Mouse (Mus musculus) liver, embryonic 12.5 days (tissue): ENCODE data around the gene Cd209a. TPM values are rescaled to one million over a fixed set of nuclear protein-coding genes. Genes with fewer than 3 reads are reported as not detected.

Source experiments
- ATAC-seq: fragments of 200-750 bp; cut with Nextera tagmentation; 2 replicates; pipeline ENCODE4 v1.8.0; 2017; ENCODE audit warnings: moderate number of reproducible peaks, mild to moderate bottlenecking, moderate library complexity
- H3K27ac ChIP-seq: fragments of 300-500 bp; sonication (generic); 2 replicates; pipeline ENCODE4 v1.5.1; 2016; ENCODE audit warnings: mild to moderate bottlenecking
- H3K27me3 ChIP-seq: fragments of 300-500 bp; sonication (generic); replicated peaks from 2 replicates; pipeline ENCODE4 v1.6.1; 2016; ENCODE audit warnings: mild to moderate bottlenecking, moderate library complexity
- H3K36me3 ChIP-seq: fragments of 300-500 bp; sonication (generic); 2 replicates; pipeline ENCODE4 v1.6.1; 2016; ENCODE audit warnings: mild to moderate bottlenecking, moderate library complexity
- H3K4me1 ChIP-seq: fragments of 300-500 bp; sonication (generic); 2 replicates; pipeline ENCODE4 v1.6.1; 2016
- H3K4me2 ChIP-seq: fragments of 300-500 bp; sonication (generic); 2 replicates; pipeline ENCODE4 v1.6.1; 2016; ENCODE audit warnings: mild to moderate bottlenecking, moderate library complexity
- H3K4me3 ChIP-seq: fragments of 300-500 bp; sonication (generic); 2 replicates; pipeline ENCODE4 v1.5.1; 2016; ENCODE audit warnings: mild to moderate bottlenecking, moderate library complexity
- H3K9ac ChIP-seq: fragments of 300-500 bp; sonication (generic); 2 replicates; pipeline ENCODE4 v1.6.1; 2016; ENCODE audit warnings: mild to moderate bottlenecking, moderate library complexity
- H3K9me3 ChIP-seq: fragments of 300-500 bp; sonication (generic); replicated peaks from 2 replicates; pipeline ENCODE4 v1.6.1; 2016; ENCODE audit warnings: mild to moderate bottlenecking, moderate library complexity
- WGBS: fragments of 180-500 bp; shearing (Covaris S2); methylation state at CpG from one replicate; pipeline ENCODE4 v1.1.7; 2016; ENCODE audit not compliant: insufficient replicate concordance; 5-methylcytosine and 5-hydroxymethylcytosine counted together
- microRNA-seq: library from miRNA; unstranded; fragments of <30 nt; microRNA quantifications from one replicate; pipeline ENCODE4, GENCODE M21; 2017
- polyA plus RNA-seq: library from polyadenylated mRNA; unstranded; fragments of >200 nt; fragmentation: Nextera tagmentation; extraction: Ambion mirVana; gene quantifications from 2 replicates; pipeline ENCODE4 v1.2.1, GENCODE M21; 2016

Gene Cd209a
- polyA plus RNA-seq, 1 experiment from 2014 or later = 0.24 TPM

DNA sequence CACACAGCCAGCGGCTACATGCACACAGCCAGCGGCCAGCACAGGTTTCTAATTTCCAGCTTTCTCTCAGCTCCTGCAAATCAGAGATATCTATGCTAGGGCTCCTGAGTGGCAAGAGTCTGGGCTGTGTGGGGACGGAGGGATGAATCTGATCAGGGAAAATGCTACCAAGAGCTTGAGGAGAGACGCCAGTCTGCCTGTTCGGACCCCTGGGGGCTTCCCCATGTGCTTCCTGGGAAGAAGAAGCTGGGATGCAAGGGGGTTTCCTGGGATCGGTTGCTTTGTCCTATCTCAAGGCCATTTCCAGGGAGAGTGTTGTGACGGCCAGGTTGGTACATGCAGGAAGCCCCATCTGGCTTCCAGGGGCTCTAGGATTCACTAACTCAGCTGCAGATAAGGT is 41.2 kb downstream of the Cd209a start:
- H3K4me2 ChIP-seq = no peak overlapping the region
- H3K9ac ChIP-seq = no peak overlapping the region
- H3K27me3 ChIP-seq = no peaks in the 10 kb centered on the region
- peaks cover 15% of the 10 kb centered on the region; the same call in 1 of the 2 replicates for H3K4me1 ChIP-seq
- WGBS = 57% methylated on average over 7 of the region's 7 CpGs
- ATAC-seq = no peak
- H3K4me3 ChIP-seq = no peak overlapping the region
- no peaks in the 10 kb centered on the region for H3K9me3 ChIP-seq
- H3K27ac ChIP-seq = no peak overlapping the region
- H3K36me3 ChIP-seq = no peaks in the 10 kb centered on the region

- WGBS = 43% methylated on average over 4 of the region's 4 CpGs
Measured at GRCm38 (mm10) chr8:3705711-3706110, 43.1 kb downstream of the Cd209a start.

DNA sequence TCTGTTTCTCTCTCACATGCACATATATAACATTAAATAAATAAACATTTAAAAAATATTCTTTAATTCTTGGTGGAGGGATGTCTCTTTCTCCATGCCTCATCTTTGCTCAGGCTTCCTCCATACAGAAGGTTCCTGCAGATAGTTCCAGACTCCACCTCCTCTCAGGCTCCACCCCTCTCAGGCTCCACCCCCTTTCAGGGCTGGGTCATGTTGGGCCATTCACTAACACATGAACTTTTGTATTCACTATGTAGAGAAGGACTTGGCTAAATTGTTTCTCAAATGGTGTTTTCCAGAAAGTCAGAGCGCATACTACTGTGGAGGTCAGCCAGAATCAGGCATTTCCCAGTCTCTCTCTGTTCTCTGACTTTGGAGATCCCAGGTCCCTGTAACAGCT is 47.3 kb downstream of the Cd209a start:
- ATAC-seq = peak; percentile 57; the same call in 1 of the 2 replicates
- Histone ChIP-seq H3K27me3 (no peaks in the 10 kb centered on the region), H3K36me3 (no peaks in the 10 kb centered on the region), H3K9ac (no peak overlapping the region), H3K4me1 (peaks cover 5% of the 10 kb centered on the region; the same call in 1 of the 2 replicates), H3K4me3 (no peak overlapping the region), H3K9me3 (no peaks in the 10 kb centered on the region), H3K4me2 (no peak overlapping the region), H3K27ac (no peak overlapping the region)
- WGBS = 86% methylated on average over 1 of the region's 1 CpGs

More at GRCm38 (mm10) chr8:3705711-3706110, 43.1 kb downstream of the Cd209a start:
- Histone ChIP-seq H3K27me3 (no peaks in the 10 kb centered on the region), H3K4me1 (peaks cover 13% of the 10 kb centered on the region; the same call in 1 of the 2 replicates), H3K9me3 (no peaks in the 10 kb centered on the region), H3K4me3 (no peak overlapping the region), H3K27ac (no peak overlapping the region), H3K9ac (no peak overlapping the region), H3K4me2 (no peak overlapping the region), H3K36me3 (no peaks in the 10 kb centered on the region)
- ATAC-seq = no peak

DNA sequence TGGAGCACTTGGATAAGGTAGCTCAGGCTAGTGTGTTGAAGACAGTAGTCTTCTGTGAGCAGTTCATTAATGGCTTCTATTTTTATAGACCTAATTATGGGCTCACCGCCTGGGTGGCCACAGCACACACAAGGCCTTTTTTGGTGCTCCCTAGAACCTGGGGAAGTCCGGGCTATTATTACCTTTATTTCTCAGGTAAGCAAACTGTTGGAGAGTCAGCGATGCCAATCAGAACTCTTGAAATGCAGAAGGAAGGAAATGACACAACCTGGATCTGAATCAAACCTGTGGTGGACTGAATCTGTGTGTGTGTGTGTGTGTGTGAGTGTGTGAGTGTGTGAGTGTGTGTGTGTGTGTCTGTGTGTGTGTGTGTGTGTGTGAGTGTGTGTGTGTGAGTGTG is 54.7 kb downstream of the Cd209a start, which contains the start of gene Fcer2a:
Gene Fcer2a (minus strand): TSS at position 55 of the 400 bp plus-strand sequence.
- Histone ChIP-seq H3K9me3 (no peaks in the 10 kb centered on the region), H3K36me3 (no peaks in the 10 kb centered on the region), H3K9ac (no peak within 1 kb of the TSS), H3K27me3 (0 out of 2 replicates have a peak, but pooled peaks cover 12% of the 10 kb centered on the region), H3K4me1 (no peaks in the 10 kb centered on the region), H3K4me3 (no peak within 1 kb of the TSS), H3K4me2 (no peak within 1 kb of the TSS), H3K27ac (no peak within 1 kb of the TSS)
- ATAC-seq = no peak
- 66% methylated on average over 3 of the region's 3 CpGs for WGBS

Small RNA genes within 50 kb of the gene (microRNA-seq; reads per million reads assigned to microRNA genes)
- not detected for gene Gm24934

Other genes starting within 250 kb of the Cd209a start
- gene Mcoln1, start 248.5 kb downstream of the Cd209a start, polyA plus RNA-seq = 25.7 and 26.9 TPM in 2 replicates
- gene Pnpla6, start 233.6 kb downstream of the Cd209a start, polyA plus RNA-seq = 14.7 and 17.1 TPM in 2 replicates
- 2.3 and 2.9 TPM in 2 replicates for gene C330021F23Rik, start 181.0 kb downstream of the Cd209a start, polyA plus RNA-seq
- gene Camsap3, start 161.7 kb downstream of the Cd209a start, polyA plus RNA-seq = 2.0 and 2.2 TPM in 2 replicates
- gene Xab2, start 127.7 kb downstream of the Cd209a start, polyA plus RNA-seq = 42.8 and 43.2 TPM in 2 replicates
- gene Pet100, start 127.4 kb downstream of the Cd209a start, polyA plus RNA-seq = 97.5 and 101 TPM in 2 replicates
- 0.11 TPM in 1 of 2 replicates, not detected in the other for gene Pcp2, start 123.4 kb downstream of the Cd209a start, polyA plus RNA-seq
- 71.7 and 76.5 TPM in 2 replicates for gene Stxbp2, start 118.0 kb downstream of the Cd209a start, polyA plus RNA-seq
- gene Retn, start 93.2 kb downstream of the Cd209a start, polyA plus RNA-seq = 0.14 and 0.20 TPM in 2 replicates
- gene Mcemp1, start 83.2 kb downstream of the Cd209a start, polyA plus RNA-seq = 0.91 and 0.97 TPM in 2 replicates
- gene Fcor, start 76.6 kb downstream of the Cd209a start, polyA plus RNA-seq = 2.8 and 3.2 TPM in 2 replicates
- 22.1 and 22.8 TPM in 2 replicates for gene Trappc5, start 72.7 kb downstream of the Cd209a start, polyA plus RNA-seq
- 0.07 TPM in 1 of 2 replicates, not detected in the other for gene Fcer2a, start 54.8 kb downstream of the Cd209a start, polyA plus RNA-seq
- gene Clec4g, start 28.3 kb downstream of the Cd209a start, polyA plus RNA-seq = 1.4 and 1.8 TPM in 2 replicates
- gene Cd209e, start 105.3 kb upstream of the Cd209a start, polyA plus RNA-seq = not detected in 2 replicates
- gene Cd209d, start 129.6 kb upstream of the Cd209a start, polyA plus RNA-seq = not detected in 2 replicates
- gene Cd209b, start 177.9 kb upstream of the Cd209a start, polyA plus RNA-seq = not detected in 2 replicates
- gene Cd209c, start 205.8 kb upstream of the Cd209a start, polyA plus RNA-seq = 0.19 and 0.29 TPM in 2 replicates